Mouse (Mus musculus) right cerebral cortex, postnatal 25 days (tissue): ENCODE data around the gene Bco1.

Experiments
- DNase-seq: peaks from one replicate; pipeline ENCODE4 v3.0.0; 2022

The Bco1 gene

DNA sequence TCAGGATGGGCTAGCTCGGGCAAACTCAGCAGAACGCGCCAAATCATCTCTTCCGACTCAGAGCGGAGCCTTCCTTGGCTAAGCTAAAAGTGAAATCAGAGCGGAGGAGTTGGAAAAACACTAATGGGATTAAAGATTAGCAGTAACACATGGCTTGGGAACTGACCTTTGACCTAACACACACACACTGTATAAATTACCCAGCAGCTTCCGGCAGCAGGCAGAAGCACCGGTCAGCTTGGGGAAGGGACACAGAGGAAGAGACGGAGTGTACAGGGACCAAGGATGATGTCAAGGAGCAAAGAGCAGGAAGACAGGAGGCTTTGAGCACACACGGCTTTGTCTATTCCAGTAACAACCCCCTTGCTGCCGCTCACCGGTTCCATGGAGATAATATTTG is at the start of gene Bco1:
TSS of gene Bco1 (plus strand) at position 208 of the 400 bp plus-strand sequence.
- no peak for DNase-seq

- no peak for DNase-seq
Observed at GRCm38 (mm10) chr8:117049444-117049843, 46.2 kb upstream of the Bco1 start.

- no peak for DNase-seq
Observed at GRCm38 (mm10) chr8:117050763-117051162, 44.9 kb upstream of the Bco1 start.

DNA sequence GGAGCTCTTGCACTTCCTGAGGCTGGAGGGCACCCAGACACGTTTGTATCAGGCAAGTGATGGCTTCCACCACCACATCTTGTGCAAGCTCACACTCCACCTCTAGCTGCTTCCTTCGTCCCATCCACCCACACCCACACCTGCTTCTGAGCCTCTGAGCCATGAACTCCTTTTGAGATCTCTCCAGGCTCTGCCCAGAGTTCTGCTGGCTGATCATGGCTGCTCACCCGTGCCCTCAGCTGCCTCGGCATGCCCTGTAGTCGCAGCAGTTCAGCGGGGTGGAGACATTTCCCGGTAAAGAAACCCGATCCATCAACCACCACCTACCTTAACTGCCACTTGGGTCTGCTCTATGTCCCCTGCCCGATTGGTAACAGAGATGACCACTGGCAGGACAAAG is 44.3 kb upstream of the Bco1 start:
- no peak for DNase-seq

GRCm38 (mm10) chr8:117053135-117054079 is 42.2 kb upstream of the Bco1 start:
- no peak for DNase-seq

DNA sequence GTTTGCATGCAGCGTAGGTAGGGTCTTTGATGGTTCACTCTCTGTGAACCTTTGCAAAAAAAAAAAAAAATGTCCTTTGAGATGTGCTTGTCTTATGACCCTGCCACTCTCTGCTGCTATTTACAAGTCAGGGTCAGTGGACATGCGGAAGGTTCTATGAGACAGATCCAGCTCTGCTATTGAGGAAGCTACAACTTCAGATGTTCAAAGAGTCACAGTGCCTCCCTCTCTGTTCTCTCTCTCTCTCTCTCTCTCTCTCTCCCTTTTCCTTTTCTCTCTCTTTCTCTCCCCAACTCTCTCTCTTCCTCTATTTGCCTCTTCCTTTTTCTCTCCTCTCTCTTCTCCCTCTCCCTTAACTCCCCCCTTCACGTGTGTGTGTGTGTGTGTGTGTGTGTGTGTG is 41.5 kb upstream of the Bco1 start:
- DNase-seq = no peak

DNA sequence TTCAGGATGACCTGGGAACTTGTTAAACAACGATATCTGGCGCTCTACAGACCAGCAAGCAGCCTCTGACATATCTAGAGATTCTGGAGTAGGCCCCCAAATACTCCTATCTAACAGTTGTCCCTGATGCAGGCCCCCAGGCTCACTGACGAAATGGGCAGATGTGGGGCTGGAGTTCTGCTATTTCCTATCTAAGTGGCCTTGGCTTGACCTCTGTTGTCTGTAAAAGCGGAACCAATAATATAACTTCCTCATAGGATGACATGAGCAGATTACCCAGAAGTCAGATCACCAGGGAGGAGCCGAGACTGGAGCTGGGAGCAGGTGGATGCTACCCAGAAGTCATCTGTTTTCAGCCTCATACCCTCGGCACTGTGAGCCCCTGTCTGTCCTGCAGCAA is 40.6 kb upstream of the Bco1 start:
- no peak for DNase-seq

DNA sequence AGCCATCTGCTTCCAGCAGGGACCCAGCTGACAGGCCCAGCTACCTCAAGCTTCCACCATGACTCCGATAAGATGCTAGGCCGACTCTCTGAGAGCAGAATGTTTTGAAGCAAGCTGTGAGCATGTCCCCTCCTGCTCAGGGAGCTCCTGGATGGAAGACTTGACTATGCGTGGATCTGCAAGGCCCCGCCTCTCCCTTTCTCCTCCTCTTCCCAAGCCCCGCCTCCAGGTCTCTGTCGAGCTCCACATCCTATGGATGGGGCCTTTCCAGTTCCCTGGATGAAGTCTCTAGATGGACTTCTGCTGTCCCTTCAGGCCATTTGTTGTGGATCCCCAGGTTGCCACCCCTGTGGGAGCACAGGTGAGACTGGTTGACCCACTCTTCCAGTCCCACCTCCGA is 36.6 kb upstream of the Bco1 start:
- no peak for DNase-seq

GRCm38 (mm10) chr8:117060306-117060705 is 35.3 kb upstream of the Bco1 start:
- no peak for DNase-seq

- DNase-seq = peak; percentile 16
Observed at GRCm38 (mm10) chr8:117061180-117061880, 34.3 kb upstream of the Bco1 start.

DNA sequence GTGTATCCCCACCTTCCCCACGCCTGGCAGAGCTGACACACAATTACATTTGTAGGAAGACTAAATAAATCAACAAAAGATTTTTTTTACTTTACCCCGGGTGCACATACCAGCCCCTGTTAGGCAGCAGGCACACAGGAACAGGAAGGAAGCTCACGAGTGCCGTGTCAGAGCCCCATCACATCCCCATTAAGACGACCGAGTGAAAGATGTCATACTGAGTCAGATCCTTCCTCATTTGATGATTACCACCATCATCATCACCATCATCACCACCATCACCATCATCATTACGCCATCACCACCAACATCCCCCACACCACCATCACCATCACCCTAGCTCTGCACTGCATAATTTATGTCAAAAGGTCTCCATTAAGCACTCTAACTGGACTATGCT is 28.7 kb upstream of the Bco1 start:
- no peak for DNase-seq

GRCm38 (mm10) chr8:117067396-117067795 is 28.3 kb upstream of the Bco1 start:
- DNase-seq = no peak

GRCm38 (mm10) chr8:117068294-117068693 is 27.4 kb upstream of the Bco1 start:
- no peak for DNase-seq

DNA sequence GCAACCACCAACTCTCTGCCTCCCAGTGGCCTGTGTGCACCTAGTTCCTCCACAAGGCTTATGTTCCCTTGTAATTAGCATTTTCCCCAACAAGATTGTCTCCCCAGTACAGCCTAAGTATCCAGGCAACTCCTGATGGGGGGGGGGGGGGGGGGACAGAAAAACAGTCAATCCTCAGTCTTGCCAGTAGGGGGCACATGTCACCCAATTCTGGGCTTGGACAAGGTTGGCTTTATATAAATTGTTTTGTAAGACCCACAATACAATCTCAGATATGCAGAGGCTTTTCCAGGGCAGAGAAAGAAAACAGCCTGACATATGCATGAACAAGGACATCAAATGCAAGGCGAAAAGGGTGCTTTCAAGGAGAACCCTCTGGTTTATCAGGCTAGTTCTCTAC is 25.9 kb upstream of the Bco1 start:
- DNase-seq = no peak

GRCm38 (mm10) chr8:117074350-117075182 is 21.1 kb upstream of the Bco1 start:
- no peak for DNase-seq

- no peak for DNase-seq
Observed at GRCm38 (mm10) chr8:117078367-117078926, 17.2 kb upstream of the Bco1 start.

DNA sequence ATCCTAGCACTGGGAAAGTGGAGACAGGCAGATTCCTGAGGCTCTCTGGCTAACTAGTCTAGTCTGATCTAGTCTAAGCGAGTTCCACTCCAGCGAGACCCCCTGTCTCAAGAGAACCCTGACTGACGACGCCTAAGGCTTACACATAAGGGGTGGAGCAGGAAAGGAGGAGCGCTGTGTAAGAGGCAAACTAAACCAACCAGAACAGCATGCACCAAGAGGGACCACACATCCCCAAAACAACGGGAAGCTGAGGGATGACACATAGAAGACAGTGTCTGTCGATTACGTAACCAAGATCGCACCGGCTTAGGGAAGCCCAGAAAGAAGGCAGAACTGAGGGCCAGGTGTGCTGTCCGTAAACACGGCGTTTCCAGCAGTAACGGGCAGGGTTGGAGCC is 16.0 kb upstream of the Bco1 start:
- no peak for DNase-seq

DNA sequence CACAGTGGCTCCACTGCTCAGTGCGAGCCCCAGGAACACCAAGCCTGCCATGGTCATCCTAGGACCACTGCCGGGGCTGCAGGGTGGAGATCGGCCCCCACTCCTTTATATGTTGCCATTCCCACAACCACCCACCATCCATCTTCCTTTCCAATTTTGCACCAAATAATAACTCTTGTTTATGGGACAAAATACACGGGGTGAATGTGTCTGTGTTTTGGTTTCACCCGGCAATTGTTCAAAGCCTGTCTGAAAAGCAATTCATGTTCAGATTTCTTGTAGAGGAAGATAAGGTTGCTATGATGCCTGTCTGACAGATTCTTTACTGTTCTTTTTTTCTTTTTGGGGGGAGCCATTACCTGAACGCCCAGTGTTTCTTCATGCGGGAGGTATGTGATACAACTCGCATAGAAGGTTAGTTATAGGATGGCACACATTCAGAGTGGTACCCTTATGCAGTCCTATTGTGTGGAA is 13.2 kb upstream of the Bco1 start, which contains the start of gene Pkd1l2:
TSS of gene Pkd1l2 (minus strand) at position 51 of the 474 bp plus-strand sequence.
- no peak for DNase-seq

DNA sequence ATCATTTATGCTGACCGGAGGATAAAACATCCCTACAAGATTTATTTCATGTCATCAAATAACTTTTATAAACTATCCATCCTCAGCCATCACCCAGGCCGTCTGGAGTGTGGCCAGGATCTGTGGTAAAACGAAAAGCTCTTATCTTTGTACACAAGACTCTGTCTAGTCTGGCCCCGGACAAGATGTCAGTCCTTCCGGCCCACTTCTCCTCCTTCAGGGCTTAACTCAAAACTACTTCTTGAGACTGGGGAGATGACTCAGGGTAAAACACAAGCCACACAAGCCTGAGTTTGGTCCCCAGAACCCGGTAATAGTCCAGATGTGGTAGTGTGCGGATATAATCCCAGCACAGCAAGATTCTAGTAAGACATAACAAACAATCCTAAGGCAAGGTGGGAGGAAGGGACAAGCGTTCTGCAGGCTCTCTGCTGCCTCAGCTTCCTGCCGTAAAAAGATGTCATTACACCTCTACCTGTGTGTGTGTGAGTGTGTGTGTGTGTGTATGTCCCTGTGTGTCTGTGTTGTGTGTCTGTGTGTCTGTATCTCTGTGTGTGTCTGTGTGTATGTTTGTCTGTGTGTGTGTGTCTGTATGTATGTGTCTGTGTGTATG is 12.6 kb upstream of the Bco1 start:
- DNase-seq = no peak

DNA sequence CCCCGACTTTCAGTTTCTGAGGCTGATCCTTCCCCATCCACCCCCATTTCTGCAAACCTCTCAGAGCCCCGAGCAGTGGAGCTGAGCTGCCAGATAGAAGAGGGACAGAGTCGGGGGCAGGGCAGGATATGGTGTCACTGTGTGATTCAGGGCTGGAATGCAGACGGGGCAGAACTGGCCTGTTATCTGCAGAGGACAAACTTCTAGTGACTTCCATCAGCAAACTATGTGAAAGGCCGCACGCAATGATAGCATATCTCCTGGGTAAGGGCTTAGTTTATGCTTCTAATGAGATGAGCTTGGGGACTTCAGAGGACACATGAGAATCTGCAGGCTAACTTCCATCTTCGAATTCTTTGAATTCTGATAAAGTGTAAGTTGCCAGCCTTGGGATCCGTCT is 10.1 kb upstream of the Bco1 start:
- no peak for DNase-seq

DNA sequence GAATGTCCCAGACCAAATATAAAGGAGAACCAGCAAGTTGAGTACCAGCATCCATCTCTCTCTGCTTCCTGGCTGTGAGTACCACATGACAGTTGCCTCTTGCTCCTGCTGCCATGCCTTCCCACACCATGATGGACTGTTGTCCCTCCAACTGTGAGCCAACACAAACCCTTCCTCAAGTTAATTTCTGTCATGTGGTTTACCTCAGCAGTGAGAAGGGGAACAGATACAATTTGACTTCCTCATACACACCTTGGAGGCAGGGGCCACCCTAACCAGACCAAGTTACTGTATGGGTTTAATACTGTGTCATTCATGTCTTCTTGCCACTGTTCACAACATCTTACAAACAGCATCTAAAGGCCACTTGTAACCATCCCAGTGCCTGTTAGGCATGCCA is 8.6 kb upstream of the Bco1 start:
- DNase-seq = no peak

DNA sequence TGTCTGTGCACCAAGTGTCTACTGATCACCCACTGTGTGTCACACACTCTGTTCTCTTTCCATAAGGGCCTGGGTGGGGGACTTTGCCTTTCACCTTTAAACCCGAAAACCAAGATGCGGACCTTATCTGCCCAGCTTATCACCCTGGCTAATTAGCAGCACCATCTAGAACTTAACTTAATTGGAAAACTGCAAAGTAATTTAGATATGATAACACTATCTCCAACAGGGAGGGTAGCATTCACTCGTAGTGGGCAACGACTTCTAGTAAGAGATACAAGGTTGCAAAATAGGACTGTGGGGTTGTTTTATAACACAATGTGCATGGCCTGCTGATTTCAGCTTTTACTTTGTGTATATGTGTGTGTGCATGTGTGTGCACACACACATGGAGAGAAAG is 5.9 kb upstream of the Bco1 start:
- DNase-seq = no peak
